Mouse (Mus musculus) right cerebral cortex, adult 2 months (tissue): ENCODE data around the gene Zfp141.

Source experiments
- DNase-seq, 2 experiments: peaks; one replicate each; pipeline ENCODE4 v3.0.0; 2021 to 2022; ENCODE audit warnings: low spot score in 2 of 2

Zfp141 gene

GRCm38 (mm10) chr7:42505588-42505987, at the start of gene Zfp141:
Zfp141 (minus strand) TSS chr7:42505740.
- peak; percentile 85 to 89 for DNase-seq

GRCm38 (mm10) chr7:42551766-42552165, 46.2 kb upstream of the Zfp141 start:
- no peak for DNase-seq

GRCm38 (mm10) chr7:42505186-42505585, 354 bp downstream of the Zfp141 start:
- DNase-seq = no peak

GRCm38 (mm10) chr7:42498248-42498647, 7.3 kb downstream of the Zfp141 start:
- DNase-seq = no peak

GRCm38 (mm10) chr7:42497356-42497755, 8.2 kb downstream of the Zfp141 start:
- no peak for DNase-seq

- no peak for DNase-seq
Measured at GRCm38 (mm10) chr7:42496202-42496601, 9.3 kb downstream of the Zfp141 start.

GRCm38 (mm10) chr7:42490859-42491258, 14.7 kb downstream of the Zfp141 start:
- no peak for DNase-seq

- no peak for DNase-seq
Measured at GRCm38 (mm10) chr7:42490358-42490757, 15.2 kb downstream of the Zfp141 start.

- DNase-seq = no peak
Measured at GRCm38 (mm10) chr7:42454640-42455039, 50.9 kb downstream of the Zfp141 start.

GRCm38 (mm10) chr7:42450618-42451017, 54.9 kb downstream of the Zfp141 start:
- no peak for DNase-seq

GRCm38 (mm10) chr7:42447850-42448249, 57.7 kb downstream of the Zfp141 start, which contains the start of gene 4933421I07Rik:
4933421I07Rik (minus strand) TSS chr7:42448120.
- no peak for DNase-seq

- no peak for DNase-seq
Measured at GRCm38 (mm10) chr7:42447352-42447751, 58.2 kb downstream of the Zfp141 start.
